Mouse (Mus musculus): ENCODE measurements around the gene Atm. TPM values are rescaled to one million over a fixed set of nuclear protein-coding genes. Genes with fewer than 3 reads are reported as not detected.

The Atm gene
- polyA plus RNA-seq, 1 experiment: 7.2 TPM

GRCm38 (mm10) chr9:53404753-53405722 lies 131.5 kb downstream of the Atm start:
- Histone ChIP-seq H3K27ac (ENCODE audit: insufficient read depth, low read length) (peak overlapping the region; percentile 15; the same call in 1 of the 2 replicates), H3K4me1 (ENCODE audit: control insufficient read depth, insufficient read depth, low read length) (no peaks in the 10 kb centered on the region; the same call in 1 of the 2 replicates), H3K27me3 (ENCODE audit: control insufficient read depth, insufficient read depth, low read length) (no peaks in the 10 kb centered on the region), H3K4me3 (replicated peaks; ENCODE audit: insufficient read depth, low read depth, low read length) (peak overlapping the region; percentile 38)
- TF ChIP-seq CTCF (IDR thresholded peaks at IDR 0.05; ENCODE audit: borderline replicate concordance, insufficient read depth, low read depth, low read length): no peak
- TF ChIP-seq POLR2A (IDR thresholded peaks at IDR 0.05; ENCODE audit: borderline replicate concordance, insufficient read depth, low read length): peak; percentile 38; the same call in 1 of the 2 replicates
- peak; percentile 60 to 71 for DNase-seq
- 32% methylated on average over 21 of the region's 21 CpGs for WGBS

GRCm38 (mm10) chr9:53404050-53404752 lies 132.3 kb downstream of the Atm start:
- no peak overlapping the region for H3K27ac ChIP-seq (ENCODE audit: insufficient read depth, low read length)
- no peak for TF ChIP-seq POLR2A (IDR thresholded peaks at IDR 0.05; ENCODE audit: borderline replicate concordance, insufficient read depth, low read length)
- H3K4me3 ChIP-seq (replicated peaks; ENCODE audit: insufficient read depth, low read depth, low read length): no peak overlapping the region
- WGBS: 84% methylated on average over 6 of the region's 6 CpGs
- no peaks in the 10 kb centered on the region for H3K27me3 ChIP-seq (ENCODE audit: control insufficient read depth, insufficient read depth, low read length)
- no peak for DNase-seq
- H3K4me1 ChIP-seq (ENCODE audit: control insufficient read depth, insufficient read depth, low read length): no peaks in the 10 kb centered on the region; the same call in 1 of the 2 replicates

GRCm38 (mm10) chr9:53402991-53403390 lies 133.5 kb downstream of the Atm start:
- Histone ChIP-seq H3K4me3 (replicated peaks; ENCODE audit: insufficient read depth, low read depth, low read length) (no peak overlapping the region), H3K27me3 (ENCODE audit: control insufficient read depth, insufficient read depth, low read length) (no peaks in the 10 kb centered on the region), H3K4me1 (ENCODE audit: control insufficient read depth, insufficient read depth, low read length) (no peaks in the 10 kb centered on the region; the same call in 1 of the 2 replicates), H3K27ac (ENCODE audit: insufficient read depth, low read length) (no peak overlapping the region)
- WGBS: 51% methylated on average over 8 of the region's 8 CpGs
- TF ChIP-seq POLR2A (IDR thresholded peaks at IDR 0.05; ENCODE audit: borderline replicate concordance, insufficient read depth, low read length): no peak
- no peak for TF ChIP-seq CTCF (IDR thresholded peaks at IDR 0.05; ENCODE audit: borderline replicate concordance, insufficient read depth, low read depth, low read length)
- DNase-seq: no peak

GRCm38 (mm10) chr9:53402291-53402711 lies 134.2 kb downstream of the Atm start, which contains the start of gene 4930550C14Rik:
Gene 4930550C14Rik, plus strand, starts transcription at chr9:53402325.
- no peaks in the 10 kb centered on the region for H3K27me3 ChIP-seq (ENCODE audit: control insufficient read depth, insufficient read depth, low read length)
- H3K4me1 ChIP-seq (ENCODE audit: control insufficient read depth, insufficient read depth, low read length): no peaks in the 10 kb centered on the region; the same call in 1 of the 2 replicates
- no peak within 1 kb of the TSS for H3K27ac ChIP-seq (ENCODE audit: insufficient read depth, low read length)
- peak in 1 of 2 experiments; percentile 5 for DNase-seq
- 8% methylated on average over 11 of the region's 11 CpGs for WGBS
- TF ChIP-seq POLR2A (IDR thresholded peaks at IDR 0.05; ENCODE audit: borderline replicate concordance, insufficient read depth, low read length): no peak
- TF ChIP-seq CTCF (IDR thresholded peaks at IDR 0.05; ENCODE audit: borderline replicate concordance, insufficient read depth, low read depth, low read length): no peak
- H3K4me3 ChIP-seq (replicated peaks; ENCODE audit: insufficient read depth, low read depth, low read length): no peak within 1 kb of the TSS

- WGBS: 95% methylated on average over 8 of the region's 8 CpGs
These were observed 135.4 kb downstream of the Atm start for GRCm38 (mm10) chr9:53401146-53401545.

GRCm38 (mm10) chr9:53400696-53401095 lies 135.8 kb downstream of the Atm start:
- 84% methylated on average over 4 of the region's 4 CpGs for WGBS
- no peak for DNase-seq

More at GRCm38 (mm10) chr9:53401146-53401545, 135.4 kb downstream of the Atm start:
- H3K27me3 ChIP-seq (ENCODE audit: control insufficient read depth, insufficient read depth, low read length): no peaks in the 10 kb centered on the region
- no peak for DNase-seq
- H3K4me1 ChIP-seq (ENCODE audit: control insufficient read depth, insufficient read depth, low read length): no peaks in the 10 kb centered on the region; the same call in 1 of the 2 replicates
- TF ChIP-seq CTCF (IDR thresholded peaks at IDR 0.05; ENCODE audit: borderline replicate concordance, insufficient read depth, low read depth, low read length) (no peak), POLR2A (IDR thresholded peaks at IDR 0.05; ENCODE audit: borderline replicate concordance, insufficient read depth, low read length) (no peak)
- H3K4me3 ChIP-seq (replicated peaks; ENCODE audit: insufficient read depth, low read depth, low read length): no peak overlapping the region
- no peak overlapping the region for H3K27ac ChIP-seq (ENCODE audit: insufficient read depth, low read length)

GRCm38 (mm10) chr9:53399537-53399936 lies 137.0 kb downstream of the Atm start:
- Histone ChIP-seq H3K4me3 (replicated peaks; ENCODE audit: insufficient read depth, low read depth, low read length) (no peak overlapping the region), H3K27me3 (ENCODE audit: control insufficient read depth, insufficient read depth, low read length) (no peaks in the 10 kb centered on the region), H3K4me1 (ENCODE audit: control insufficient read depth, insufficient read depth, low read length) (no peaks in the 10 kb centered on the region; the same call in 1 of the 2 replicates), H3K27ac (ENCODE audit: insufficient read depth, low read length) (no peak overlapping the region)
- 76% methylated on average over 8 of the region's 8 CpGs for WGBS
- TF ChIP-seq POLR2A (IDR thresholded peaks at IDR 0.05; ENCODE audit: borderline replicate concordance, insufficient read depth, low read length) (no peak), CTCF (IDR thresholded peaks at IDR 0.05; ENCODE audit: borderline replicate concordance, insufficient read depth, low read depth, low read length) (no peak)
- DNase-seq: no peak

More at GRCm38 (mm10) chr9:53400696-53401095, 135.8 kb downstream of the Atm start:
- no peaks in the 10 kb centered on the region; the same call in 1 of the 2 replicates for H3K4me1 ChIP-seq (ENCODE audit: control insufficient read depth, insufficient read depth, low read length)
- no peak for TF ChIP-seq CTCF (IDR thresholded peaks at IDR 0.05; ENCODE audit: borderline replicate concordance, insufficient read depth, low read depth, low read length)
- TF ChIP-seq POLR2A (IDR thresholded peaks at IDR 0.05; ENCODE audit: borderline replicate concordance, insufficient read depth, low read length): no peak
- no peak overlapping the region for H3K27ac ChIP-seq (ENCODE audit: insufficient read depth, low read length)
- no peak overlapping the region for H3K4me3 ChIP-seq (replicated peaks; ENCODE audit: insufficient read depth, low read depth, low read length)
- H3K27me3 ChIP-seq (ENCODE audit: control insufficient read depth, insufficient read depth, low read length): no peaks in the 10 kb centered on the region
